In genomic region chr2:71745610-71746374, GRCm38 (mm10) we compare ENCODE assay signal across 8 mouse cellular contexts. TPM values are rescaled to one million over a fixed set of nuclear protein-coding genes. Genes with fewer than 3 reads are reported as not detected.
DNase-seq lines count a peak whose midpoint lies in the region; ATAC-seq and TF ChIP-seq lines count a peak whose summit lies in the region.

Gene Itga6, plus strand, starts transcription at chr2:71745616.

- H3K4me3 ChIP-seq in ES-E14 (ENCODE audit: insufficient read depth in 1 of 2, low read depth in 1 of 2, low read length in 2 of 2, poor library complexity in 1 of 2, severe bottlenecking in 1 of 2) = peak within 1 kb of the TSS; percentile 48 to 56
- no peak within 1 kb of the TSS for H3K4me3 ChIP-seq in forebrain, embryonic 15.5 days
- no peak within 1 kb of the TSS for H3K4me3 ChIP-seq in hindbrain, embryonic 12.5 days
- H3K4me3 ChIP-seq in liver, embryonic 15.5 days (replicated peaks) = no peak within 1 kb of the TSS

- WGBS in forebrain, embryonic 15.5 days = 74% methylated on average over 6 of the region's 6 CpGs
- WGBS in hindbrain, embryonic 12.5 days = 51% methylated on average over 6 of the region's 6 CpGs
- 76% methylated on average over 6 of the region's 6 CpGs for WGBS in liver, embryonic 15.5 days (ENCODE audit: insufficient replicate concordance)

- peaks cover 13 to 16% of the 10 kb centered on the region in 2 experiments for H3K4me1 ChIP-seq in ES-E14 (ENCODE audit: control insufficient read depth in 2 of 2, insufficient read depth in 2 of 2, low read length in 2 of 2, poor library complexity in 1 of 2)
- peaks cover 43% of the 10 kb centered on the region for H3K4me1 ChIP-seq in forebrain, embryonic 15.5 days
- H3K4me1 ChIP-seq in hindbrain, embryonic 12.5 days = peaks cover 30% of the 10 kb centered on the region
- H3K4me1 ChIP-seq in liver, embryonic 15.5 days (replicated peaks) = peaks cover 9% of the 10 kb centered on the region

- DNase-seq in adrenal gland, adult 18-20 months (ENCODE audit: low spot score in 2 of 2) = no peak
- no peak for DNase-seq in adrenal gland, adult (ENCODE audit: inconsistent age in 2 of 2, low spot score in 1 of 2)
- no peak for DNase-seq in ES-E14 (ENCODE audit: low read depth, low spot score)
- no peak for DNase-seq in cerebellum, postnatal 14 days

- no peak within 1 kb of the TSS for H3K4me2 ChIP-seq in forebrain, embryonic 15.5 days (replicated peaks)
- H3K4me2 ChIP-seq in hindbrain, embryonic 12.5 days (replicated peaks) = peak within 1 kb of the TSS; percentile 23
- no peak within 1 kb of the TSS for H3K4me2 ChIP-seq in liver, embryonic 15.5 days

- H3K9me3 ChIP-seq in ES-E14 (ENCODE audit: control insufficient read depth, insufficient read depth, low read depth, low read length) = no peaks in the 10 kb centered on the region
- H3K9me3 ChIP-seq in forebrain, embryonic 15.5 days = no peaks in the 10 kb centered on the region
- H3K9me3 ChIP-seq in hindbrain, embryonic 12.5 days (replicated peaks) = no peaks in the 10 kb centered on the region
- no peaks in the 10 kb centered on the region for H3K9me3 ChIP-seq in liver, embryonic 15.5 days (replicated peaks)

- no peaks in the 10 kb centered on the region for H3K36me3 ChIP-seq in ES-E14 (ENCODE audit: control insufficient read depth, insufficient read depth, low read length, poor library complexity, severe bottlenecking)
- no peaks in the 10 kb centered on the region for H3K36me3 ChIP-seq in forebrain, embryonic 15.5 days
- H3K36me3 ChIP-seq in hindbrain, embryonic 12.5 days = no peaks in the 10 kb centered on the region
- H3K36me3 ChIP-seq in liver, embryonic 15.5 days (replicated peaks) = no peaks in the 10 kb centered on the region

- in situ Hi-C loops in ES-E14 (cut with MboI; ENCODE audit: low sequenced_read_pairs in 2 of 2, unreplicated experiment in 2 of 2) = no loop called here

- no peak for ATAC-seq in forebrain, embryonic 15.5 days (replicated peaks)
- ATAC-seq in hindbrain, embryonic 12.5 days (ENCODE audit: low FRiP score) = no peak
- ATAC-seq in liver, embryonic 15.5 days (ENCODE audit: insufficient read depth) = no peak
- ATAC-seq in erythroid progenitor cell, adult 5-6 weeks (replicated peaks; ENCODE audit: low FRiP score, poor library complexity, severe bottlenecking) = no peak

- peak within 1 kb of the TSS; percentile 73 for H3K9ac ChIP-seq in ES-E14 (ENCODE audit: insufficient read depth, low read depth, low read length, poor library complexity, severe bottlenecking)
- no peak within 1 kb of the TSS for H3K9ac ChIP-seq in forebrain, embryonic 15.5 days (replicated peaks)
- no peak within 1 kb of the TSS; the same call in 1 of the 2 replicates for H3K9ac ChIP-seq in hindbrain, embryonic 12.5 days
- H3K9ac ChIP-seq in liver, embryonic 15.5 days = no peak within 1 kb of the TSS

- peak within 1 kb of the TSS; percentile 96 for H3K27ac ChIP-seq in ES-E14 (ENCODE audit: insufficient read depth, low read depth, low read length, poor library complexity, severe bottlenecking)
- no peak within 1 kb of the TSS for H3K27ac ChIP-seq in forebrain, embryonic 15.5 days (replicated peaks)
- peak within 1 kb of the TSS; percentile 3; the same call in 1 of the 2 replicates for H3K27ac ChIP-seq in hindbrain, embryonic 12.5 days
- peak within 1 kb of the TSS; percentile 20; the same call in 1 of the 2 replicates for H3K27ac ChIP-seq in liver, embryonic 15.5 days (replicated peaks)

- H3K27me3 ChIP-seq in forebrain, embryonic 15.5 days = no peaks in the 10 kb centered on the region
- no peaks in the 10 kb centered on the region for H3K27me3 ChIP-seq in hindbrain, embryonic 12.5 days
- no peaks in the 10 kb centered on the region for H3K27me3 ChIP-seq in liver, embryonic 15.5 days

TF ChIP-seq in ES-E14, 5 proteins besides CTCF, POLR2A, EP300 and RAD21:
- no peak for TF ChIP-seq ZC3H11A (IDR thresholded peaks at IDR 0.05; ENCODE audit: borderline replicate concordance, low read depth, low read length)
- TF ChIP-seq ZNF384 (IDR thresholded peaks at IDR 0.05; ENCODE audit: low read depth, low read length) = peak; percentile 73
- no peak for TF ChIP-seq MAFK (IDR thresholded peaks at IDR 0.05; ENCODE audit: insufficient read depth, low read depth, low read length)
- no peak for TF ChIP-seq CHD2 (IDR thresholded peaks at IDR 0.05; ENCODE audit: low read depth, low read length)

RNA-seq across cellular contexts. Expression of gene Itga6, which starts in this region (rescaled TPM):
- 100 to 1,000 TPM; 104 to 133 TPM for total RNA-seq in adrenal gland, adult 18-20 months (2021)
- 169 and 217 TPM in 2 replicates for total RNA-seq in ES-E14 (2012; rRNA removed)
- polyA plus RNA-seq in forebrain, embryonic 15.5 days (2015; fragmentation: Nextera tagmentation; extraction: Ambion mirVana) = 25.7 TPM in 2 replicates
- polyA plus RNA-seq in hindbrain, embryonic 12.5 days (2016; fragmentation: Nextera tagmentation; extraction: Ambion mirVana) = 31.5 and 34.6 TPM in 2 replicates
- polyA plus RNA-seq in liver, embryonic 15.5 days (2015; fragmentation: Nextera tagmentation; extraction: Ambion mirVana) = 6.3 and 6.6 TPM in 2 replicates
- 4.7 and 9.6 TPM in 2 replicates for total RNA-seq in erythroid progenitor cell, adult 5-6 weeks (2015; ENCODE audit: low replicate concordance)
- total RNA-seq in erythroid progenitor cell, adult 5-6 weeks (2017; ENCODE audit: low replicate concordance) = 3.6 and 7.6 TPM in 2 replicates

Comparison
In these comparisons a context has a peak if more than half of its experiments do, and no peak if none do; other contexts are left out.
1. RNA of gene Itga6 (total RNA-seq): 169 to 217 TPM in ES-E14 and 104 to 133 TPM in adrenal gland, adult 18-20 months; 3.6 to 9.6 TPM in erythroid progenitor cell, adult 5-6 weeks; every median in the first group is over 4 times any median in the second.
2. H3K4me3 ChIP-seq: peak in ES-E14 (2 of 2); none in forebrain, embryonic 15.5 days (single experiment), hindbrain, embryonic 12.5 days (single experiment) and liver, embryonic 15.5 days (single experiment).